Mouse (Mus musculus) frontal cortex, adult (tissue): ENCODE results near the gene Col11a1.

Experiments used
- ATAC-seq: cut with Nextera tagmentation; 2 replicates; pipeline ENCODE4 v1.9.2; 2017; ENCODE audit warnings: mild to moderate bottlenecking, moderate library complexity, mixed read lengths; ENCODE audit not compliant: low TSS enrichment

Gene Col11a1

GRCm38 (mm10) chr3:114029971-114030635 lies at the start of gene Col11a1:
Gene Col11a1, plus strand, starts transcription at chr3:114030540.
- peak; percentile 85 for ATAC-seq

GRCm38 (mm10) chr3:113990936-113991335 lies 39.4 kb upstream of the Col11a1 start:
- ATAC-seq = no peak

GRCm38 (mm10) chr3:114030886-114031285 lies 546 bp downstream of the Col11a1 start:
- ATAC-seq = peak; percentile 45; the same call in 1 of the 2 replicates

DNA sequence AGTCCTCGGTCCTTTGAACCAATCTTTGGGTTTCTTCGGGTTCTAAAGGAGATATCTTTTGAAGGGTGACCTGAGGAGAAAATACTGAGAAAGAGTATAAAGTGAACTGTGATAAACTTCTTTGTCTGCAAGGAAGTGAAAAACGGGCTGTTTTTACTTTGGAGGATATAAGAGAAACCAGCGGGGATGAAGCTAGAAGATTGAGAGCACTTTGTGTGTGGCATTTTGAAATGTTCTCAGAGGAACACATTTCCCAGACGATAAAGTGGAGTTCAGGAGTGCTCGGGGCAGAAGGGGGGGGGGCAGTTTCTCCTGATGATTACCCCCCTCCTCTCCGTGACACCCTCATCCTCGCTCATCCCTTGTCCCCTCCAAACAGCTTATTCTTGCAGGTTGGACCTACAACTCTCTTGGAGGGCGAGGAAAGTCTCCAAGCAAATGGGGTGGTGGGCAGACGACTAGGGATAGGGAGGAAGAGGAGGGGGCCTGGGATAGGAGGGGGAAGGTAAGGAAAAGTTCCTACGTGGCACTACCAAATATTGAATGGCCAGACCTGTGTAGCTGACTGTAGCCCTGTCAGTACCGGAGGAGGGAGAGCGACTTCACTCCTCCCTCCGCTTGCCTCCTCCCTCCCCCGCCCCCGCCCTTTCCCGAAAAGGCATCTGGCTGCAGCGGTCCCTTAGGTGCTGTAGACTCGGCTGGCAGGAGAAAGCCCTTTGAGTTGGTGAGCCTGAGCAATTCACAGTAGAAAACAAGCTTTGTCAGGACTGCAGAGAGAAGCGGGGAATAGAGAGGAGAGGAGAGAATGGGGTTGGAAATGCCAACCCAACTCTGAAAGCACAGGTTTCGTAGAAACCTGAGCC lies 1.2 kb downstream of the Col11a1 start:
- peak; percentile 49 for ATAC-seq

DNA sequence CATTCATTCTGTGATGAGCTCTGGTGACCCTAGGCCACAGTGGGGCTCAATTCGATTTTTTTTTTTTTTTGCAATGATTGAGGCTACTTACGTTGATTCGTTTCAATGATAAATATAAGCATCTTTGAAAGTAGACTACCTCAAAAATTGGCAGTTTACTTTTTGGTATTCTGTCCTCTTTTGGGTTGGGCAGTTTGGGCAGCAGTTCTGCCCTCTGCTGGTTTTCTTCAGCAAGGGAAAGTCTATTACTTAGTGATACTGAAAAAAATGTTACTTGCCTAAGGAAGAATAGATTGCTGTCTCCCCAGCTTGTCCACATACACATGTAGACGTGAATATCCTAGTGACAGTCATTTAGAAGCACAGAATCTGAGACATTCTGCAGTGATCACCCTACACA lies 2.0 kb downstream of the Col11a1 start:
- peak; percentile 75 for ATAC-seq

- no peak for ATAC-seq
Observed at GRCm38 (mm10) chr3:114052406-114052805, 22.1 kb downstream of the Col11a1 start.

DNA sequence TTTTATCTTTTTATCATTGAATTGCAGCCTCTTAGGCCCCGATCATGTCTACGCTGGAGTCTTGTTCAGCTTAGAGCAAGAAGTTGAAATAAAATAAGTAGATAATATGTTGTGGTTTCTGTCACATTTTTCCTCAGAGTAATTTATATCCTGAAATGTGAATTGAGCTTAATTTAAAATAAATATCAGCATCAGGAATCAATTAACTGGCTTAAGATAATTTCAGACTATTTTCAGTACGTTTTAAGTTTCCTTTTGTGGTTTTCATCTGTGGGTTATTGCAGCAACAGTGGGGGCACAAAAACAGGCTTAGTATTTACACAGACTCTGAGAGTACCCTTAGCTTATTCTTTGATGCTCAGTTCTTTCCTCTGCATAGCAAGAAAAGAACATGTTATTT lies 23.2 kb downstream of the Col11a1 start:
- ATAC-seq = no peak

DNA sequence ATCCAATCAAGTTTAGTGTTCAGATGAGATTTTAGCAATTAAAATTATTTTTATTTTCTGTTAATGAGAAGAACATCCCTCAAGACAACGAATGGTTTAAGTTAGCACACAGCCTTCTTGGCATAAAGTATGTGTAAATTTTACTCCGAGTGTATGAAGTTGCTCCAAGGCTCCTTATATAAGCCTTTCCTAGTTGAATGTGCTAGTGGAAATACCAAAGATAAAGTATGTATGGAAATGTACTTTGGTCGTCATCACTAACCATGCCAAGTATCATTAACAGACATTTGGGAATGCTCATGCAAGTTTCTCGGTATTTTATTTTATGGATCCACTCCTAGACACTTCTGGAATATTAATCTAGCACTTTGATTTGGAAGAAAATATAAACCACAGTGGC lies 34.8 kb downstream of the Col11a1 start:
- ATAC-seq = peak; percentile 48

DNA sequence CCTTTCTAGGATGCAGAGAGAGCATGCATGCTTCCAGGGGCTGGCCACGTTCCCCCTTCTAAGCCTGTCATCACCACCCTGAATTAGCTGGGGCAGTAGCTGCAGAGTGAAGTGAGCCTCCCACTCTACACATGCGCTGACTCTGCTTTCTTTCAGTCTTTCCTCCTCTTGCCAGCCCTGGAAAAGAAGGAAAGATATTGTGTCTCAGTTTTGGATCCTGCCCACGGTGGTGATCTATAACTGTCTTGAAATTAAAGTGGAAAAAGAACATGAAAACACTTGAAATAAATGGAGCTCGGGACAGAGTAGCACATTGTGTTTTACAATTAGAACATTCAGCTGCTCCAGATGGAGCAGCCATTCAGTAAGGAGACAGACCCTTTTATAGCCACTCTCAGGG lies 35.2 kb downstream of the Col11a1 start:
- ATAC-seq = peak; percentile 99

DNA sequence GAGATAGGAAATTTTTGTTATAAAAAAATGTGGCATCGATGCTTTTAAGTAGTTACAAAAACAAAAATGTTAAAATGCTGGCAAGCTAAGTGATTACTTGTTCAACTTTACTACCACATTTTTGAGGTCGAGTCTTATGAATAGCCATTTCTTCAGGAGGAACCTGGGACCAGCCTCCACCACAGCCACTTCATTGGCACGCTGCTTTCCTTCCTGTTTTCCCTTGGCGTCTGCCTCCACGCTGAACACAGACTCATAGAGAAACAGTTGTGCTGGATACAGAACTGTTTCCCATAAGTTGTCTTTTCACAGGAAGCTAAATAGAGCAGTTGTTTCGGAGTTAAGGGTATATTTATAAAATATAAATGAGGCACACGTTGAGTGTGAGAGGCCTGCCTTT lies 69.0 kb downstream of the Col11a1 start:
- ATAC-seq = peak; percentile 16; the same call in 1 of the 2 replicates

GRCm38 (mm10) chr3:114107099-114107498 lies 76.8 kb downstream of the Col11a1 start:
- ATAC-seq = no peak

GRCm38 (mm10) chr3:114147140-114147539 lies 116.8 kb downstream of the Col11a1 start:
- ATAC-seq = peak; percentile 81; the same call in 1 of the 2 replicates

DNA sequence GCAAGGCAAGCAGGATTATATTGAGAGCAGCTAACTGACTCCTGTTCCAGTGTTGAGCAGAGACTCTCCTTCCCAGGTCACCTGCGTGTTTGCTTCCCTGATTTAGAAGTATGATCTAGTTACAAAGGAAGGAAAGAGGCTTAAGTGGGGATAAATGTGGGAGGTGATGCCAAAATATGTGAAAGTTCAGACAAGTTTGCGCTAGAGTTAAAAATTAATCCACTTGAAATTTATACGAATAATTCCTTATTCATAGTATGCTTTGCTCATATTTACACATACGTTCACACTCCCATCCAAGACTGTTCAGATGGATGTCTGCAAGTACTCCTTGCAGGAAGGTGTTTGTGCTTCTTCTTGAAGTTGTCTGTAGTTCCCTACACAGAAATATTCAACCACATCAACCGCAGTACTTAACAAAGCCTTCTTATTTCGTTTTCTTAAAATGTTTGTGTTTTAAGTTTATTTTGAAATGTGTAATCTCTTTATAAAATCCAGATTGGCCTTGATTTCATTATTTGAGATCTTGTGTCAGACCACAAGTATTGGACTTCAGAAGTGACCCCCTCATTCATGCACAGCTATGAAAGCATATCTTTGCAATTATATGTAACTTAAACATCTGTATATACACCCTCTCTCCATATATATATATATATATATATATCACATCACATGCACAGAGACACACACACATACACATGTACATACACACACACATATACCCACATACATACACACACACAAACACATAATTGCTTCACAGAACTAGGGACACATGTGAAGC lies 167.8 kb downstream of the Col11a1 start:
- ATAC-seq = no peak

DNA sequence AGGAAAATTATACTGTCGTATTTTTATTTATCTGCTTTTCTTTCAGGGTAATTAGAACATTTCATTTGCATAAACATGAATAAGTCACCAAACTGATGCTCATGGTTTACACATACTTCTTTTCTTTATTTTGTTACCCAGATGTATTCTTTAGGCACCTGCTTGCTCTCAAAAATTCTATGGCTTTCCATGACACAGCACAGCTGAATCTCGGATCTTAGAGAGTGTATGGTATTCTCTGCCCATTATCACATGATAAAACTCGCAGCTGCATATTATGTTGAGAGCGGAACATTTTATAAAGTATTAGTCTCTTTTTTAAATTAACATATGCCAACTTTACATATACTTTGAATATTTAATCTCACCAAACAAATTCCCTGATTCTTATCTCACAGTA lies 181.9 kb downstream of the Col11a1 start:
- no peak for ATAC-seq

DNA sequence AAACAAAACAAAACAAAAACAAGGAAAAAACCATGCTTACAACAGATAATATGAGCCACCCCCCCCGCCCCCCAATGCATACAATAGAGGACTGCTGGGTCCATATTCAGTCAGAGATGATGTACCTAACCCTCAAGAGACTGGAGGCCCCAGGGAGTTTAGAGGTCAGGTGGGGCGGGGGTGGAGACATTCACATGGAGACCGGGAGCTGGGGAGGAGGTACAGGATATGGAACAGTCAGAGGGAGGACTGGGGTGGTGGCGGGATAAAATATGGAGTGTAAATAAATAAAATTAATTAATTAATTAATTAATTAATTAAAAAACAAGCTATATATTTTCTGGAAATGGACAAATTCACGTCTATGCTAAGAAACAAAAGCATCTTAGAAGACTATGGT lies 185.8 kb downstream of the Col11a1 start:
- ATAC-seq = no peak

GRCm38 (mm10) chr3:114229501-114229900 lies 199.2 kb downstream of the Col11a1 start:
- ATAC-seq = 0 out of 2 replicates have a peak, but pooled peaks have one; percentile 13
